Mouse (Mus musculus) frontal cortex, adult (tissue): ENCODE measurements at regions not wholly inside any gene's neighbourhood (a gene's known extent, or its start where the extent isn't known, plus 50 kb on each side); places are given as distances from the start of the nearest gene placed in this dataset.

ENCODE experiments used
- ATAC-seq: cut with Nextera tagmentation; 2 replicates; pipeline ENCODE4 v1.9.2; 2017; ENCODE audit warnings: mild to moderate bottlenecking, moderate library complexity, mixed read lengths; ENCODE audit not compliant: low TSS enrichment

DNA sequence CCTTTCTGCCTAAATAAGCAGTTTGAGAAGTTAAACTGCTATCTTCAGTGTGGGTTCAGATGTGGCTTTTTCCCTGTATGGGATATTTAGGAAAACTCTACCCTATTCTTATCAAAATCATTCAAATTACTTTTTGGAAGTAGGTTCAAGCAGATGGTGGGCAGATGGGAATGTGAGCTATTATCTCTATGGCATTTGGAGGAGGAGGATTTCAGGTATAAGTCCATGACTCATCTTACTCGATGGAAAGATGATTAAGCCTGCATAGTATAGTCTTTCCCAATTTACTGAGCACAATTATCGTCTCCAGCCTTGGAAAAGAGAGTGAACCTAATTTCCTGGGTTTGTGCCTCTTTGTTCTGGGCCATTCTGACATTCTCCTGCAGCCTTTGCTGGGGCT is 1413.2 kb downstream of the D3Ertd751e start:
- peak; percentile 86 for ATAC-seq

DNA sequence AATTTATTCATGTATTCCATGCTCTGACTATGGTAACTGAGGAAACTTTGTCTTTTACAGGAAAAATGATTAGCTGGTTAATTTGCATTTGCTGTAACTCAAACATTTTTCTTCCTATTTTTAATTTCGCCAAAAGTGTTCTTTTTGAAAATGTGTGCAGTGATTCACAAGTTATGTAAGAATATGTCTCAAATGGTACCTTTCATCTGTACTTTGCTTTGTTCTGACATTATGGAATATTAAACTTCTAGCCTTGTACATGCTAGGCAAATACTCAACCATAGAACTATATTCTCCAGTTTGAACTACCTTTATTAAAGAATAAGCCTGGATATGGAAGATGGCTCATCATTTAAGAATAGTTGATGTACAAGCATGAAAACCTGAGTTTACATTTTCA is 1418.1 kb downstream of the D3Ertd751e start:
- ATAC-seq = peak; percentile 96

DNA sequence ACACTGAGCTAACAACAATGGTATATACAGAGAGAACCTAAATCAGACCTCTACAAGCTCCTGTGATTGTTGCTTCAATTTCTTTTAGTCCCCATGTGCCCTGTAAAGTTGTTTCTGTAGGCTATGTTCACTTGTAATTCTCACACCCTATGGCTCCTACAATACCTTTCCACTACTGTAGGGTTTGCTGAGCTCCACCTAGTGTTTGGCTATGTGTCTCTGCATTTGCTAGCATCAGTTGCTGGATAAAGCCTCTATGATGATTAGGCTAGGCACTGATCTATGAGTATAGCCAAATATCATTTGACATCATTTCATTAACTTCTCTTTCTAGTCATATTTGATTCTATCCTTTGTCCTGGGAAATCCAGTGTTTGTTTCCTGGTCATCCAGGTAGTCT is 1440.4 kb downstream of the D3Ertd751e start:
- ATAC-seq = 0 out of 2 replicates have a peak, but pooled peaks have one; percentile 50

DNA sequence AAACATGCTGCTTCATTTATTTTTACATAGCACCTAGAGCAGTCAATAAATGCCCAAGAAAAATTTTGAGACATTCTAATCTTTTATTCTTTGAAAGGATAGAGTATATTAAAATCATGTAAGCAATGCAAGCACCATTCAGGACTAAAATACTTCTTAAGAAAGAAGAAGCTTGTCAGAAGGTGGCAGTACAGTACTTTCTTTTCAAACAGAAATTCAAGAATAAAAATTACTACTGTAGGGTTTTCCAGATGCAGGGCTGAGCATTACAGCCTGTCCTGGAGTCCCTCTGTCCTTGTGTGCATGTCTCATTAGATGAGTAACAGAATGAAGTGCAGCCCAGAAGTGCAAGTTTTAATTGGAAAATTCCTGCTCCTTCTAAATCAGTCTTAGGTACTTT is 1457.5 kb downstream of the D3Ertd751e start:
- ATAC-seq = peak; percentile 78; the same call in 1 of the 2 replicates

DNA sequence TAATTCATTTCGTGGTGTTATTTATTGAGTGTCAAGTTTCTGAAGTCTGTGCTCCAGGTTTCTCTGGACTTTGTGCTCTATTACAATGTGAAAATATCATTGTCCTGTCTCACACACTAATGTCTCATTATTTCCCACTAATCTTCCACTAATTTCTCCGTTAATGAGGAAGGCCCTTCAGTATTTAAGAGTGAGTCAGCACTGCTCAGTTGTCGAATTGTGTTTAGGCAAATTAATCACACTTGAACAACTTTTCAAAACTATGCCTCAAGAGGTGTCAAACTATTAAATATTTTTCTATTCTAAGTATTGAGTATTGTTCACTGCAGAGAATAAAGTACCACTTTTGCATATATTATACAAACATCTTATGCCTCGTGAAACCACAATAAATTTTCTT is 1467.2 kb downstream of the D3Ertd751e start:
- ATAC-seq = no peak

DNA sequence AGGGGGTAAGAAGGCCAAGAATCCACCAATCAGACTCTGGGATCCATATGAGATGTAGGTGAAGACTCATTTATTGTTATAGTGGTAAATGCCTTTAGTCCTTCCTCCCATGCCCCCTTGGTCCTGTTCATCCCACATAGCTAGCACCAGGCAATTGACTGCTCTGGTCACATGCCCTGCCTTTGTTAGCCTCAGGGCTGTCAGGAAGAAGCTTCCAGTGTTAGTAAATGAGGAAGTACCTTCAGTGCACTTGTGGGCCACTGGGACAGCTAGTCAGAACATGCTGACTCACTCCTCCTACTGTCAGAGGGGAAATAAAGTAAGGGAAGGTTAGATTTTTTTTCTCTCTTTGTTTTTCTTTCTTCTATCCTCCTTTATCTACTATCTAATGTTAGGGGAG is 1476.3 kb downstream of the D3Ertd751e start:
- ATAC-seq = no peak

DNA sequence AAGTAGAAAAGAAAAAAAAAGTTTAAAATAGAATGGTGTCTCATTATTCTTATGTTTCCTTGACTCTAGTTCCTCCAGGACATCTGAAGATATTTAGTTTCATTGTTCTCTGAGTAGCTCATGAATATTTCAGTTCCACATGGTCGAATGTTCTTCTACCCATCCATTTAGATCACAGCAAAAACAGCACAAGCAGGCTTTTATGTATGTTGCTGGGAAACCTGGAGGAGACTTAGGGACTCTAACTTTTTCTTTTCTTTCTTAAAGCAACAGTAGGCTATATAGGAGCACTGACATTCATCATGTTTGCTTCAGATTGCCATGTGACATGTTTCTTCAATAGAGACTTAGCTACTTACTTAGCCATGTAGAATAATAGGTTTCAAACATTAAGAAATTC is 1504.2 kb downstream of the D3Ertd751e start:
- ATAC-seq = peak; percentile 62; the same call in 1 of the 2 replicates
